In genomic region chr6:66987643-66988042, GRCm38 (mm10) we compare ENCODE assay signal across 8 mouse cellular contexts. TPM values are rescaled to one million over a fixed set of nuclear protein-coding genes. Genes with fewer than 3 reads are reported as not detected.
DNase-seq lines count a peak whose midpoint lies in the region; ATAC-seq and TF ChIP-seq lines count a peak whose summit lies in the region.

No protein-coding gene starts in this region.

- 65% methylated on average over 3 of the region's 3 CpGs for WGBS in limb, embryonic 14.5 days
- 83% methylated on average over 3 of the region's 3 CpGs for WGBS in forebrain, embryonic 15.5 days

- no peaks in the 10 kb centered on the region for H3K36me3 ChIP-seq in limb, embryonic 14.5 days (ENCODE audit: control insufficient read depth, insufficient read depth, low read length)
- no peaks in the 10 kb centered on the region for H3K36me3 ChIP-seq in forebrain, embryonic 15.5 days

- intact Hi-C loops in gastrocnemius, postnatal 14 days (cut with DNase I; ENCODE audit: low total_unique reads): no loop called here

- peak; percentile 34 to 41 for DNase-seq in spleen, postnatal 36 days (ENCODE audit: low spot score in 2 of 2)
- no peak for DNase-seq in spleen, adult 12 weeks (ENCODE audit: low spot score)
- DNase-seq in gastrocnemius, postnatal 14 days: peak; percentile 76
- no peak for DNase-seq in limb, embryonic 14.5 days (ENCODE audit: low spot score)
- peak; percentile 41 for DNase-seq in thymus, postnatal 25 days
- DNase-seq in testis, postnatal 14 days (ENCODE audit: low spot score): no peak
- no peak for DNase-seq in layer of hippocampus, adult 18-20 months (ENCODE audit: low spot score in 2 of 2)

- H3K27ac ChIP-seq in limb, embryonic 14.5 days (replicated peaks; ENCODE audit: low read depth, low read length): no peak overlapping the region
- no peak overlapping the region for H3K27ac ChIP-seq in forebrain, embryonic 15.5 days (replicated peaks)

- no peak for TF ChIP-seq POLR2A in limb, embryonic 14.5 days (IDR thresholded peaks at IDR 0.05; ENCODE audit: borderline replicate concordance, extremely low read depth, insufficient read depth, insufficient read length)

- H3K4me3 ChIP-seq in limb, embryonic 14.5 days (replicated peaks; ENCODE audit: low read length): no peak overlapping the region
- H3K4me3 ChIP-seq in forebrain, embryonic 15.5 days: no peak overlapping the region

- H3K9me3 ChIP-seq in limb, embryonic 14.5 days (ENCODE audit: control insufficient read depth, low read length): no peaks in the 10 kb centered on the region
- no peaks in the 10 kb centered on the region for H3K9me3 ChIP-seq in forebrain, embryonic 15.5 days

- no peaks in the 10 kb centered on the region for H3K4me1 ChIP-seq in limb, embryonic 14.5 days (ENCODE audit: control insufficient read depth, insufficient read depth, low read length)
- H3K4me1 ChIP-seq in forebrain, embryonic 15.5 days: no peaks in the 10 kb centered on the region

- no peaks in the 10 kb centered on the region for H3K27me3 ChIP-seq in limb, embryonic 14.5 days (ENCODE audit: control insufficient read depth, insufficient read depth, low read length)
- H3K27me3 ChIP-seq in forebrain, embryonic 15.5 days: no peaks in the 10 kb centered on the region

- ATAC-seq in limb, embryonic 14.5 days (ENCODE audit: low FRiP score, low read depth): peak; percentile 50; the same call in 1 of the 2 replicates
- ATAC-seq in forebrain, embryonic 15.5 days (replicated peaks): no peak

- no peak overlapping the region for H3K4me2 ChIP-seq in limb, embryonic 14.5 days (replicated peaks; ENCODE audit: low read depth, low read length, severe bottlenecking)
- no peak overlapping the region for H3K4me2 ChIP-seq in forebrain, embryonic 15.5 days (replicated peaks)

- H3K9ac ChIP-seq in limb, embryonic 14.5 days (ENCODE audit: low read depth, low read length, severe bottlenecking): no peak overlapping the region
- H3K9ac ChIP-seq in forebrain, embryonic 15.5 days (replicated peaks): no peak overlapping the region

RNA-seq across cellular contexts. Expression of gene Gadd45a, which starts 49.6 kb away (rescaled TPM):
- total RNA-seq in gastrocnemius, postnatal 14 days (2021): 10 to 100 TPM; 41.7 to 59.0 TPM
- polyA plus RNA-seq in limb, embryonic 14.5 days (2012; rRNA removed): 18.6 and 20.3 TPM in 2 replicates
- polyA plus RNA-seq in limb, embryonic 14.5 days (2014; fragmentation: Nextera tagmentation; extraction: Ambion mirVana): 11.4 and 11.9 TPM in 2 replicates
- total RNA-seq in layer of hippocampus, adult 18-20 months (2021): 1 to 10 TPM; 6.3 to 8.7 TPM
- polyA plus RNA-seq in forebrain, embryonic 15.5 days (2015; fragmentation: Nextera tagmentation; extraction: Ambion mirVana): 9.7 and 10.9 TPM in 2 replicates

Comparison
In these comparisons a context has a peak if more than half of its experiments do, and no peak if none do; other contexts are left out.
1. DNase-seq: peak in spleen, postnatal 36 days (2 of 2), gastrocnemius, postnatal 14 days (single experiment) and thymus, postnatal 25 days (single experiment); none in spleen, adult 12 weeks (single experiment), limb, embryonic 14.5 days (single experiment), testis, postnatal 14 days (single experiment) and layer of hippocampus, adult 18-20 months (0 of 2).
2. RNA of gene Gadd45a, which starts 49.6 kb away (total RNA-seq): 41.7 to 59.0 TPM in gastrocnemius, postnatal 14 days; 6.3 to 8.7 TPM in layer of hippocampus, adult 18-20 months; every median in the first group is over 4 times any median in the second.